Mouse (Mus musculus) heart, embryonic 14.5 days (tissue): ENCODE results near the gene A630076J17Rik. TPM values are rescaled to one million over a fixed set of nuclear protein-coding genes. Genes with fewer than 3 reads are reported as not detected.

Experiments
- ATAC-seq: fragments of 200-750 bp; cut with Nextera tagmentation; 2 replicates; pipeline ENCODE4 v1.8.0; 2017; ENCODE audit warnings: low read depth, moderate TSS enrichment; ENCODE audit not compliant: insufficient number of reproducible peaks, insufficient read depth, low FRiP score
- H3K27ac ChIP-seq, 2 experiments: fragments of 200-500 bp in 1 of 2; fragments of 300-500 bp in 1 of 2; sonication (generic) in 1 of 2; replicated peaks in 1 of 2; 2 replicates each; pipeline ENCODE4 v1.5.1; 2012 to 2014; ENCODE audit warnings: low read depth in 2 of 2, low read length in 2 of 2, control low read depth in 1 of 2, mild to moderate bottlenecking in 1 of 2, mixed read lengths in 1 of 2; ENCODE audit not compliant: control insufficient read depth in 1 of 2, insufficient read depth in 1 of 2
- H3K27me3 ChIP-seq: fragments of 300-500 bp; sonication (generic); 2 replicates; pipeline ENCODE4 v1.6.1; 2014; ENCODE audit warnings: mild to moderate bottlenecking, low read length, control low read depth; ENCODE audit not compliant: control insufficient read depth, insufficient read depth
- H3K36me3 ChIP-seq: fragments of 300-500 bp; sonication (generic); 2 replicates; pipeline ENCODE4 v1.6.1; 2014; ENCODE audit warnings: mild to moderate bottlenecking, control low read depth, low read length, mixed read lengths; ENCODE audit not compliant: control insufficient read depth, insufficient read depth
- H3K4me1 ChIP-seq, 2 experiments: fragments of 200-500 bp in 1 of 2; fragments of 300-500 bp in 1 of 2; sonication (generic) in 1 of 2; 2 replicates each; pipeline ENCODE4 v1.6.1; 2012 to 2014; ENCODE audit warnings: low read length in 2 of 2, control low read depth in 1 of 2, mixed read lengths in 1 of 2; ENCODE audit not compliant: control insufficient read depth in 2 of 2, insufficient read depth in 2 of 2
- H3K4me2 ChIP-seq: fragments of 300-500 bp; sonication (generic); 2 replicates; pipeline ENCODE4 v1.6.1; 2014; ENCODE audit warnings: mild to moderate bottlenecking, low read length
- H3K4me3 ChIP-seq, 2 experiments: fragments of 200-500 bp in 1 of 2; fragments of 300-500 bp in 1 of 2; sonication (generic) in 1 of 2; 2 replicates each; pipeline ENCODE4 v1.5.1; 2012 to 2014; ENCODE audit warnings: low read length in 2 of 2, mild to moderate bottlenecking in 2 of 2, control low read depth in 1 of 2, low read depth in 1 of 2, moderate library complexity in 1 of 2; ENCODE audit not compliant: control insufficient read depth in 1 of 2, insufficient read depth in 1 of 2
- H3K9ac ChIP-seq: fragments of 300-500 bp; sonication (generic); 2 replicates; pipeline ENCODE4 v1.6.1; 2014; ENCODE audit warnings: mild to moderate bottlenecking, low read length
- H3K9me3 ChIP-seq: fragments of 300-500 bp; sonication (generic); 2 replicates; pipeline ENCODE4 v1.6.1; 2016; ENCODE audit warnings: low read length, control low read depth; ENCODE audit not compliant: control insufficient read depth
- WGBS: fragments of 180-500 bp; shearing (Covaris S2); extraction: QIAGEN DNeasy Blood & Tissue Kit; methylation state at CpG from one replicate; pipeline ENCODE4 v1.1.7; 2014; 5-methylcytosine and 5-hydroxymethylcytosine counted together
- polyA plus RNA-seq: library from polyadenylated mRNA; unstranded; fragments of >200 nt; fragmentation: Nextera tagmentation; extraction: Ambion mirVana; gene quantifications from 2 replicates; pipeline ENCODE4 v1.2.1, GENCODE M21; 2014

The A630076J17Rik gene
- polyA plus RNA-seq, 1 experiment from 2014 or later, result 0.30 TPM

- 51% methylated on average over 5 of the region's 5 CpGs for WGBS
- H3K27me3 ChIP-seq, result no peaks in the 10 kb centered on the region
- H3K4me3 ChIP-seq, result no peak overlapping the region
- no peak overlapping the region for H3K27ac ChIP-seq
- no peaks in the 10 kb centered on the region for H3K36me3 ChIP-seq
- H3K9me3 ChIP-seq, result no peaks in the 10 kb centered on the region
- no peak overlapping the region for H3K9ac ChIP-seq
- no peak overlapping the region for H3K4me2 ChIP-seq
- no peaks in the 10 kb centered on the region; a peak in 1 of 4 replicates for H3K4me1 ChIP-seq
- no peak for ATAC-seq
Observed at GRCm38 (mm10) chr3:107257924-107258323, 27.5 kb downstream of the A630076J17Rik start.

GRCm38 (mm10) chr3:107260956-107261850 lies 30.8 kb downstream of the A630076J17Rik start:
- Histone ChIP-seq H3K4me1 (no peaks in the 10 kb centered on the region; a peak in 1 of 4 replicates), H3K27ac (no peak overlapping the region), H3K4me2 (no peak overlapping the region), H3K27me3 (no peaks in the 10 kb centered on the region), H3K9ac (no peak overlapping the region), H3K36me3 (no peaks in the 10 kb centered on the region), H3K4me3 (no peak overlapping the region), H3K9me3 (no peaks in the 10 kb centered on the region)
- WGBS, result 60% methylated on average over 8 of the region's 8 CpGs
- ATAC-seq, result no peak

- no peaks in the 10 kb centered on the region; a peak in 1 of 4 replicates for H3K4me1 ChIP-seq
- no peak overlapping the region for H3K9ac ChIP-seq
- ATAC-seq, result no peak
- H3K36me3 ChIP-seq, result no peaks in the 10 kb centered on the region
- no peak overlapping the region for H3K27ac ChIP-seq
- H3K9me3 ChIP-seq, result no peaks in the 10 kb centered on the region
- H3K4me2 ChIP-seq, result no peak overlapping the region
- H3K4me3 ChIP-seq, result no peak overlapping the region
- no peaks in the 10 kb centered on the region for H3K27me3 ChIP-seq
- 66% methylated on average over 7 of the region's 7 CpGs for WGBS
Observed at GRCm38 (mm10) chr3:107261851-107262165, 31.4 kb downstream of the A630076J17Rik start.

- no peak overlapping the region for H3K4me2 ChIP-seq
- WGBS, result 74% methylated on average over 2 of the region's 2 CpGs
Observed at GRCm38 (mm10) chr3:107266814-107267345, 36.5 kb downstream of the A630076J17Rik start.

GRCm38 (mm10) chr3:107272433-107272832 lies 42.0 kb downstream of the A630076J17Rik start:
- Histone ChIP-seq H3K9ac (no peak overlapping the region), H3K27me3 (peaks cover 4% of the 10 kb centered on the region; the same call in 1 of the 2 replicates), H3K4me3 (no peak overlapping the region), H3K9me3 (no peaks in the 10 kb centered on the region), H3K4me2 (no peak overlapping the region), H3K36me3 (no peaks in the 10 kb centered on the region), H3K4me1 (no peaks in the 10 kb centered on the region), H3K27ac (no peak overlapping the region)
- 77% methylated on average over 3 of the region's 3 CpGs for WGBS
- no peak for ATAC-seq

More at GRCm38 (mm10) chr3:107266814-107267345, 36.5 kb downstream of the A630076J17Rik start:
- no peak overlapping the region for H3K9ac ChIP-seq
- ATAC-seq, result no peak
- H3K27ac ChIP-seq, result no peak overlapping the region
- H3K27me3 ChIP-seq, result no peaks in the 10 kb centered on the region
- no peaks in the 10 kb centered on the region for H3K36me3 ChIP-seq
- no peak overlapping the region for H3K4me3 ChIP-seq
- no peaks in the 10 kb centered on the region for H3K4me1 ChIP-seq
- H3K9me3 ChIP-seq, result no peaks in the 10 kb centered on the region

- Histone ChIP-seq H3K4me1 (no peaks in the 10 kb centered on the region), H3K4me3 (no peak overlapping the region), H3K36me3 (no peaks in the 10 kb centered on the region), H3K9ac (no peak overlapping the region), H3K9me3 (no peaks in the 10 kb centered on the region), H3K4me2 (no peak overlapping the region), H3K27ac (no peak overlapping the region), H3K27me3 (peaks cover 4% of the 10 kb centered on the region; the same call in 1 of the 2 replicates)
- 8% methylated on average over 3 of the region's 3 CpGs for WGBS
- no peak; the same call in 1 of the 2 replicates for ATAC-seq
Observed at GRCm38 (mm10) chr3:107273820-107274219, 43.4 kb downstream of the A630076J17Rik start.

GRCm38 (mm10) chr3:107275351-107275750 lies 44.9 kb downstream of the A630076J17Rik start:
- no peaks in the 10 kb centered on the region for H3K36me3 ChIP-seq
- 48% methylated on average over 5 of the region's 5 CpGs for WGBS
- H3K4me1 ChIP-seq, result peaks cover 0 to 6% of the 10 kb centered on the region in 2 experiments; a peak in 2 of 4 replicates
- H3K4me3 ChIP-seq, result no peak overlapping the region
- H3K27me3 ChIP-seq, result peaks cover 4% of the 10 kb centered on the region; the same call in 1 of the 2 replicates
- no peak for ATAC-seq
- H3K27ac ChIP-seq, result no peak overlapping the region
- H3K9ac ChIP-seq, result no peak overlapping the region
- H3K9me3 ChIP-seq, result no peaks in the 10 kb centered on the region
- H3K4me2 ChIP-seq, result no peak overlapping the region
